Mouse (Mus musculus) bone marrow, adult 2 months (tissue): ENCODE measurements around the gene Fancg.

Experiments
- CTCF ChIP-seq: fragments of 200-500 bp; IDR thresholded peaks from 2 replicates; pipeline ENCODE4 v1.5.1; 2011; ENCODE audit warnings: low read length, control low read depth; ENCODE audit not compliant: control insufficient read depth, insufficient read depth
- POLR2A ChIP-seq: fragments of 200-500 bp; IDR thresholded peaks from 2 replicates; pipeline ENCODE4 v1.6.1; 2011; ENCODE audit warnings: low read depth, mild to moderate bottlenecking, control low read depth, low read length, borderline replicate concordance; ENCODE audit not compliant: control insufficient read depth

- TF ChIP-seq POLR2A: peak; percentile 33; the same call in 1 of the 2 replicates
- TF ChIP-seq CTCF: no peak
Measured at GRCm38 (mm10) chr4:43045659-43046302, 35.5 kb upstream of the Fancg start, which contains the start of gene Fam214b.
